Mouse (Mus musculus) liver, embryonic 13.5 days (tissue): ENCODE results near the gene Stk33. TPM values are rescaled to one million over a fixed set of nuclear protein-coding genes. Genes with fewer than 3 reads are reported as not detected.

Experiments used
- ATAC-seq: fragments of 200-750 bp; cut with Nextera tagmentation; 2 replicates; pipeline ENCODE4 v1.8.0; 2017; ENCODE audit warnings: low read depth, mild to moderate bottlenecking, moderate number of reproducible peaks, moderate library complexity
- DNase-seq: peaks from one replicate; pipeline ENCODE4 v3.0.0; 2022
- H3K27ac ChIP-seq: fragments of 300-500 bp; sonication (generic); 2 replicates; pipeline ENCODE4 v1.5.1; 2015; ENCODE audit warnings: moderate library complexity, mild to moderate bottlenecking, inconsistent platforms
- H3K27me3 ChIP-seq: fragments of 300-500 bp; sonication (generic); 2 replicates; pipeline ENCODE4 v1.6.1; 2015; ENCODE audit warnings: mild to moderate bottlenecking, inconsistent platforms
- H3K36me3 ChIP-seq: fragments of 300-500 bp; sonication (generic); 2 replicates; pipeline ENCODE4 v1.6.1; 2015; ENCODE audit warnings: mild to moderate bottlenecking, inconsistent platforms
- H3K4me1 ChIP-seq: fragments of 300-500 bp; sonication (generic); replicated peaks from 2 replicates; pipeline ENCODE4 v1.6.1; 2015; ENCODE audit warnings: inconsistent platforms
- H3K4me2 ChIP-seq: fragments of 300-500 bp; sonication (generic); 2 replicates; pipeline ENCODE4 v1.6.1; 2015; ENCODE audit warnings: inconsistent platforms, mild to moderate bottlenecking, moderate library complexity
- H3K4me3 ChIP-seq: fragments of 300-500 bp; sonication (generic); replicated peaks from 2 replicates; pipeline ENCODE4 v1.5.1; 2015; ENCODE audit warnings: mild to moderate bottlenecking, inconsistent platforms
- H3K9ac ChIP-seq: fragments of 300-500 bp; sonication (generic); 2 replicates; pipeline ENCODE4 v1.6.1; 2015; ENCODE audit warnings: mild to moderate bottlenecking, inconsistent platforms
- H3K9me3 ChIP-seq: fragments of 300-500 bp; sonication (generic); replicated peaks from 2 replicates; pipeline ENCODE4 v1.6.1; 2016; ENCODE audit warnings: inconsistent platforms
- WGBS: fragments of 180-500 bp; shearing (Covaris S2); methylation state at CpG from one replicate; pipeline ENCODE4 v1.1.7; 2015; ENCODE audit not compliant: insufficient replicate concordance; 5-methylcytosine and 5-hydroxymethylcytosine counted together
- polyA plus RNA-seq: library from polyadenylated mRNA; unstranded; fragments of >200 nt; fragmentation: Nextera tagmentation; extraction: Ambion mirVana; gene quantifications from 2 replicates; pipeline ENCODE4 v1.2.1, GENCODE M21; 2015

Stk33 gene
- polyA plus RNA-seq, 1 experiment from 2014 or later, result not detected

DNA sequence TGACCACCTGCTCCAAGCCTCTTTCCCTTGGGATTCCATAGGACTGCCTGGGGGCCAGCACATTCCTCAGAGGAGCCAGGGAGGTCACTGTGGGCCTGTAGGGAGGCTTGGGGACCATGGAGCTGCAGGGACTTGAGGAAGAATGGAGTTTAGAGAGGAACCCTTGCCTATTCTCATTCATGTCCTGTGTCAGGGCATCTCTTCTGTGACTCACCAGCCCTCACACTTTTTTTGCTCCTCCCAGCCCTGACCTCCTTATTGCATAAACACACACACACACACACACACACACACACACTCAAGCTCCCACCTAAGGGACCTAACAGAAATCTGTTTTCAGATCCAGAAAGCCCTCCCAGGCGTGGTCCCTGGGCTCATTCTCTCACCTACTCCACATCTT, 199.5 kb downstream of the Stk33 start:
- H3K4me3 ChIP-seq, result no peak overlapping the region
- no peaks in the 10 kb centered on the region for H3K9me3 ChIP-seq
- DNase-seq, result no peak
- no peaks in the 10 kb centered on the region for H3K36me3 ChIP-seq
- H3K9ac ChIP-seq, result no peak overlapping the region
- no peak for ATAC-seq
- H3K27ac ChIP-seq, result no peak overlapping the region
- H3K4me2 ChIP-seq, result no peak overlapping the region
- 27% methylated on average over 1 of the region's 1 CpGs for WGBS
- no peaks in the 10 kb centered on the region for H3K4me1 ChIP-seq
- no peaks in the 10 kb centered on the region for H3K27me3 ChIP-seq

- no peak overlapping the region for H3K27ac ChIP-seq
- H3K9me3 ChIP-seq, result no peaks in the 10 kb centered on the region
- DNase-seq (no peak), ATAC-seq (no peak)
- H3K36me3 ChIP-seq, result no peaks in the 10 kb centered on the region
- H3K27me3 ChIP-seq, result no peaks in the 10 kb centered on the region
- H3K4me2 ChIP-seq, result no peak overlapping the region
- no peak overlapping the region for H3K9ac ChIP-seq
- H3K4me1 ChIP-seq, result no peaks in the 10 kb centered on the region
- 69% methylated on average over 10 of the region's 10 CpGs for WGBS
- H3K4me3 ChIP-seq, result no peak overlapping the region
Measured at GRCm38 (mm10) chr7:109238724-109239123, 200.2 kb downstream of the Stk33 start.

DNA sequence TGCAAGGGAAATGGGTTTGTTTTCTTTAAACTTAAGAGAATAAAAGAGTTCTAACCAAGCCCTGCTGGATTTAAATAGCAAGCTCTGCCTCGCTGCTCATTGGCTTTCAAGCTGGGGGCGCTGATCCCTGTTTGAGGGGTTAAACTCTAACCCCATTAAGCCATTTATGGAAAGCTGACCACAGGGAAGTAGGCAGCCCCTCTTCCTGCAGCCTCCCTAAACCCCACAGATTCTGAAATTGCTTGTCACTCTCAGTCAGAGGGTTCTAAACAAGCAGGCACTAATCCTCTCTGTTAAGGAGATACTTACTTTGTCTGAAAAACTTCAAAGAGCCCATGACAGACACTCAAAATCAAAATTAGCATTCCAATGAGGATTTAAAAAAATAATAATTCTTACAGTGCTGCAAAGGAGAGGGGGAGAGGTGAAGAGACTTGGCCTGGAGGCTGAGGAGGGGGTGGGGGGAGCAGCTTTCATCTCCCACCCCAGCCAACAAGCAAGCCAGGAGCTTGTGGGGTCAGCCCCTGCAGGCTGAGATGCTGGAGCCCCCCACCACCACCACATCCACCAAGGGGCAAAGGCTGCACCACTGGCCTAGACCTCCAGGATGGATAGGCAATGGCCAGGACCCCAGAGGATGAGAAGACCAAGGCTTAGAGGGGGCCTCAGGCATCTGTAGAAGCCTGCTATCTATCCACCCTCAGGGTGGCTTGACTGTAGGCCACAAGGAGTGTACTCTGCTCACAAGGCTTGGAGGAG, 203.8 kb downstream of the Stk33 start:
- ATAC-seq (no peak), DNase-seq (no peak)
- Histone ChIP-seq H3K4me2 (no peak overlapping the region), H3K9ac (no peak overlapping the region), H3K4me3 (no peak overlapping the region), H3K27ac (no peak overlapping the region), H3K4me1 (no peaks in the 10 kb centered on the region), H3K27me3 (no peaks in the 10 kb centered on the region), H3K36me3 (no peaks in the 10 kb centered on the region), H3K9me3 (no peaks in the 10 kb centered on the region)
- WGBS, result 47% methylated on average over 2 of the region's 2 CpGs

GRCm38 (mm10) chr7:109234476-109234875, 204.4 kb downstream of the Stk33 start:
- 38% methylated on average over 5 of the region's 5 CpGs for WGBS
- H3K27ac ChIP-seq, result no peak overlapping the region
- no peaks in the 10 kb centered on the region for H3K36me3 ChIP-seq
- no peak for ATAC-seq
- no peak overlapping the region for H3K4me3 ChIP-seq
- DNase-seq, result no peak
- no peaks in the 10 kb centered on the region for H3K9me3 ChIP-seq
- H3K4me2 ChIP-seq, result no peak overlapping the region
- no peaks in the 10 kb centered on the region for H3K4me1 ChIP-seq
- H3K27me3 ChIP-seq, result no peaks in the 10 kb centered on the region
- H3K9ac ChIP-seq, result no peak overlapping the region

GRCm38 (mm10) chr7:109231881-109232321, 207.0 kb downstream of the Stk33 start:
- Histone ChIP-seq H3K4me3 (no peak overlapping the region), H3K9me3 (no peaks in the 10 kb centered on the region), H3K27ac (no peak overlapping the region), H3K27me3 (no peaks in the 10 kb centered on the region), H3K36me3 (no peaks in the 10 kb centered on the region), H3K9ac (no peak overlapping the region), H3K4me2 (no peak overlapping the region), H3K4me1 (no peaks in the 10 kb centered on the region)
- ATAC-seq (no peak), DNase-seq (no peak)
- 62% methylated on average over 11 of the region's 11 CpGs for WGBS

DNA sequence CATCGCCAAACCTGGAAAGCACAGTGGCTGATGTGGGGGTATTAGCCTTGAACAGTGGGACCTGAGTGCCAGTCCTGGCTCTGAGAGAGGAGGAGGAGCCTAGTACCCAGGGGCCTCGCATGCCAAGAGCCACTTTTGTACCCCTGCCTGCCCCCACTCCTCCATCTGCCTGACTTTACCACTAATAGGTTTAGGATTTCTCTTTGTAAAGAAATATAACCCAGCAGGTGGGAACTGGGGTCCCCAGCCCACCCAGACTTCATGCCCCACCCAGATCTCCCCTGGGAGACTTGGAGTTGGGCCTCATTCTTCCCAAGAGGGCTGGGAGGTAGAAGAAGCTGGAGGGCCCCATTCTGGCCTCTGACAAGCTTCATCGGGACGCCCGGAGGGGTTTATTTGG, 207.6 kb downstream of the Stk33 start:
- Histone ChIP-seq H3K4me1 (no peaks in the 10 kb centered on the region), H3K27me3 (no peaks in the 10 kb centered on the region), H3K4me2 (no peak overlapping the region), H3K9ac (no peak overlapping the region), H3K36me3 (no peaks in the 10 kb centered on the region), H3K9me3 (no peaks in the 10 kb centered on the region), H3K4me3 (no peak overlapping the region), H3K27ac (no peak overlapping the region)
- DNase-seq (no peak), ATAC-seq (no peak)
- 71% methylated on average over 5 of the region's 5 CpGs for WGBS

- peak; percentile 24 for DNase-seq
- ATAC-seq, result no peak
- Histone ChIP-seq H3K4me1 (no peaks in the 10 kb centered on the region), H3K9ac (no peak overlapping the region), H3K4me2 (no peak overlapping the region), H3K4me3 (no peak overlapping the region), H3K36me3 (no peaks in the 10 kb centered on the region), H3K9me3 (no peaks in the 10 kb centered on the region), H3K27ac (no peak overlapping the region), H3K27me3 (no peaks in the 10 kb centered on the region)
- 23% methylated on average over 2 of the region's 2 CpGs for WGBS
Measured at GRCm38 (mm10) chr7:109230806-109231205, 208.1 kb downstream of the Stk33 start.

Other genes starting within 250 kb of the Stk33 start
- gene Trim66, start 69.1 kb upstream of the Stk33 start, polyA plus RNA-seq, result 0.01 TPM in 2 replicates
- 112 and 118 TPM in 2 replicates for gene Rpl27a, start 80.1 kb upstream of the Stk33 start, polyA plus RNA-seq